ENCODE assay signal across 25 mouse cellular contexts in genomic region chr6:135943121-135943617, GRCm38 (mm10).
DNase-seq lines count a peak whose midpoint lies in the region; ATAC-seq and TF ChIP-seq lines count a peak whose summit lies in the region.
"Had no signal": no experiment of that assay in that cellular context is flagged by ENCODE, and none has a peak within 500 bp of the region (broad histone marks: within the 10 kb centered on the region; RNA-seq: fewer than 3 reads in every experiment).

No protein-coding gene starts in this region.

- TF ChIP-seq POLR2A in kidney, adult 2 months (IDR thresholded peaks at IDR 0.05; ENCODE audit: low read depth, low read length): no peak

- H3K4me2 ChIP-seq in kidney, embryonic 15.5 days: no peak overlapping the region
- no peak overlapping the region for H3K4me2 ChIP-seq in kidney, postnatal 0 days (ENCODE audit: low read length)
- H3K4me2 ChIP-seq: embryonic facial prominence, embryonic 12.5 days; forebrain, embryonic 13.5 days had no signal

- ATAC-seq in kidney, embryonic 15.5 days (replicated peaks; ENCODE audit: low FRiP score): peak; percentile 77
- no peak; the same call in 1 of the 2 replicates for ATAC-seq in kidney, postnatal 0 days (replicated peaks; ENCODE audit: low FRiP score, low read depth)
- ATAC-seq: activated CD4-positive, CD25-positive, alpha-beta regulatory T cell, adult 4 months; CD4-positive, CD25-positive, alpha-beta regulatory T cell, adult 4 months; forebrain, embryonic 13.5 days; Patski had no signal

- H3K4me3 ChIP-seq in kidney, adult 2 months (ENCODE audit: insufficient read depth, low read depth, low read length): no peak overlapping the region
- H3K4me3 ChIP-seq in kidney, embryonic 15.5 days (replicated peaks): no peak overlapping the region
- H3K4me3 ChIP-seq in kidney, postnatal 0 days (replicated peaks; ENCODE audit: low read depth, low read length): no peak overlapping the region
- H3K4me3 ChIP-seq: embryonic facial prominence, embryonic 10.5 days; embryonic facial prominence, embryonic 12.5 days; forebrain, embryonic 13.5 days had no signal

- no peak overlapping the region for H3K9ac ChIP-seq in kidney, embryonic 15.5 days
- H3K9ac ChIP-seq in kidney, postnatal 0 days (ENCODE audit: low read depth, low read length): no peak overlapping the region
- H3K9ac ChIP-seq: embryonic facial prominence, embryonic 12.5 days; forebrain, embryonic 13.5 days had no signal

- DNase-seq in heart, adult 11 months: peak; percentile 35
- no peak for DNase-seq in heart, postnatal 36 days
- peak; percentile 4 for DNase-seq in kidney, adult 2 months
- DNase-seq in kidney, adult 8-10 months: no peak
- DNase-seq in kidney, adult 18-20 months: no peak
- DNase-seq in kidney, postnatal 0 days (ENCODE audit: low spot score): peak; percentile 47
- DNase-seq in kidney, postnatal 36 days: no peak
- DNase-seq: adrenal gland, adult 8-10 months; adrenal gland, postnatal 14 days; adrenal gland, postnatal 36 days; B cell, adult 2 months; cerebellum, adult 11-12 months; cerebellum, adult 2 months; cerebellum, adult 9-10 months; cerebellum, postnatal 10 days; cerebellum, postnatal 25 days had no signal

- WGBS in kidney, adult 2 months: 58% methylated on average over 6 of the region's 6 CpGs
- WGBS in kidney, embryonic 15.5 days: 55% methylated on average over 6 of the region's 6 CpGs
- 46% methylated on average over 6 of the region's 6 CpGs for WGBS in kidney, postnatal 0 days

- TF ChIP-seq CTCF in kidney, adult 2 months (conservative IDR thresholded peaks at IDR 0.05; ENCODE audit: insufficient read depth, insufficient read length, low read depth, low read length): no peak
- no peak for TF ChIP-seq CTCF in kidney, postnatal 0 days (IDR thresholded peaks at IDR 0.05; ENCODE audit: low read depth)

- H3K36me3 ChIP-seq in kidney, adult 2 months (ENCODE audit: control insufficient read depth, insufficient read depth, low read length): no peaks in the 10 kb centered on the region
- H3K36me3 ChIP-seq in kidney, embryonic 15.5 days: no peaks in the 10 kb centered on the region
- no peaks in the 10 kb centered on the region for H3K36me3 ChIP-seq in kidney, postnatal 0 days (ENCODE audit: insufficient read depth, low read length)
- H3K36me3 ChIP-seq: embryonic facial prominence, embryonic 10.5 days; embryonic facial prominence, embryonic 12.5 days; G1E had no signal

- H3K27ac ChIP-seq in kidney, adult 2 months (ENCODE audit: insufficient read depth, low read depth, low read length): no peak overlapping the region
- H3K27ac ChIP-seq in kidney, embryonic 15.5 days: no peak overlapping the region
- H3K27ac ChIP-seq in kidney, postnatal 0 days: no peak overlapping the region
- H3K27ac ChIP-seq: embryonic facial prominence, embryonic 10.5 days; embryonic facial prominence, embryonic 12.5 days; forebrain, embryonic 13.5 days had no signal

- H3K27me3 ChIP-seq in kidney, adult 2 months (replicated peaks; ENCODE audit: control insufficient read depth, insufficient read depth, low read length): no peaks in the 10 kb centered on the region
- H3K27me3 ChIP-seq in kidney, embryonic 15.5 days: no peaks in the 10 kb centered on the region; the same call in 1 of the 2 replicates
- H3K27me3 ChIP-seq in kidney, postnatal 0 days (ENCODE audit: insufficient read depth, low read length): no peaks in the 10 kb centered on the region
- H3K27me3 ChIP-seq: CH12.LX; embryonic facial prominence, embryonic 12.5 days; forebrain, embryonic 13.5 days; Patski had no signal

- H3K4me1 ChIP-seq in kidney, adult 2 months (ENCODE audit: control insufficient read depth, insufficient read depth, low read length): no peaks in the 10 kb centered on the region
- H3K4me1 ChIP-seq in kidney, embryonic 15.5 days: peaks cover 17% of the 10 kb centered on the region
- H3K4me1 ChIP-seq in kidney, postnatal 0 days (replicated peaks; ENCODE audit: insufficient read depth, low read length): 0 out of 2 replicates have a peak, but pooled peaks cover 6% of the 10 kb centered on the region
- H3K4me1 ChIP-seq: embryonic facial prominence, embryonic 10.5 days; embryonic facial prominence, embryonic 12.5 days; forebrain, embryonic 13.5 days had no signal

- intact Hi-C loops in heart, postnatal 36 days (cut with DNase I): no loop called here

- no peaks in the 10 kb centered on the region for H3K9me3 ChIP-seq in kidney, embryonic 15.5 days (replicated peaks)
- no peaks in the 10 kb centered on the region for H3K9me3 ChIP-seq in kidney, postnatal 0 days (replicated peaks; ENCODE audit: low read length)
- H3K9me3 ChIP-seq: embryonic facial prominence, embryonic 10.5 days; embryonic facial prominence, embryonic 12.5 days; forebrain, embryonic 13.5 days had no signal

Comparison
In these comparisons a context has a peak if more than half of its experiments do, and no peak if none do; other contexts are left out.
1. DNase-seq: peak in heart, adult 11 months (single experiment), kidney, adult 2 months (single experiment) and kidney, postnatal 0 days (single experiment); none in heart, postnatal 36 days (0 of 2), kidney, adult 8-10 months (0 of 2), kidney, adult 18-20 months (single experiment) and kidney, postnatal 36 days (0 of 2).